Mouse (Mus musculus): ENCODE measurements around the gene Wfs1. TPM values are rescaled to one million over a fixed set of nuclear protein-coding genes. Genes with fewer than 3 reads are reported as not detected.
"Not testable (repeated sequence)": the region's sequence is repeated elsewhere in the genome, so short reads cannot be mapped to it uniquely, and the experiment has no call there.

The Wfs1 gene
- 10 to 100 TPM; 19.0 to 19.6 TPM for total RNA-seq (2021)
- long read RNA-seq, experiment 1, transcript Wfs1-201 (8 exons, 3,787 nt), result major isoform, 7 of 25 reads
- long read RNA-seq, experiment 1, partial matches to known transcripts, result 15 of 25 reads
- long read RNA-seq, experiment 1, other reads (novel, unspliced or antisense), result 3 of 25 reads
- long read RNA-seq, experiment 2, transcript Wfs1-201 (8 exons, 3,787 nt), result major isoform, 16 of 22 reads
- long read RNA-seq, experiment 2, partial matches to known transcripts, result 5 of 22 reads
- long read RNA-seq, experiment 2, other reads (novel, unspliced or antisense), result 1 of 22 reads

DNA sequence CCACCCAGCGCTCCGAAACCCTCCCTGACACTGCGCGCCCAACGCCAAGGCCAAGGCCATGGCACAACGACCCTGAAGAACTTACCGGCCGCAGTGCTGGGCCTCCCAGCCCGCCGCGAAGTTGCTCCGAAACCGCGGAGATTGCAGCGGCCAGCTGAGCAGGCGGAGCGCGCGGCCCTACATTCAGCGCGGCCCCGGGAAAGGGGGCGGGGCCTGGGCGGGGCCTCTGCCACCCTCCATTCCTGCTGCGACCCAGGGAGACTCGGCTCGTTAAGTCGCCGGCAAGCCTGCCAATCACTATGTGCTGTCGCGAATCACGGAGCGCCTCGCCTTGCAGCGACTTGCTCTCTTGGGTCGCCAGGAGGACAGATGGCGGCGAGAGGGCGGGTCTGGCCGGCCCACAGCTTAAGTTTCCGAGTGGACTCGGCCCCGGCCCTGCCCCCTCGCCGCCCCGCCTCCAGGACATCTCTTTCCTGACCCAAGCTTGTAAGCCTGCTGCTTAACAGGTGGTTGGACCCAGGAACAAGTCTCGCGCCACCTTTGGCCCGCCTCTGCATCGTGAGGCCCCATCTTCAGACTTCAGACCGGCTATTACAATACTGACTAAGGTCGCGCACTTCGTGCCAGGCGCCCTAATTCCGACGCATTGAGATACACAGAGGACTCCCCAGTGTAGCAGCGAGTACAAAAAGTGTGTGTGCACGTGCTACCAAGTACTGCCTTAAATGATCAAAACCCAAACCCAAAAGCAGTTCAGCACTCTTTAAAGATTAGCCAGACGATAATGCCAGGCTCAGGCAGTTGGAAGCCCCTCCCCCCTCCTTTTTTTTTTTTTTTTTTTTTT, at the start of gene Wfs1:
Gene Wfs1, minus strand, starts transcription at position 425 of the 844 bp plus-strand sequence.
- peak; percentile 98 for DNase-seq

DNA sequence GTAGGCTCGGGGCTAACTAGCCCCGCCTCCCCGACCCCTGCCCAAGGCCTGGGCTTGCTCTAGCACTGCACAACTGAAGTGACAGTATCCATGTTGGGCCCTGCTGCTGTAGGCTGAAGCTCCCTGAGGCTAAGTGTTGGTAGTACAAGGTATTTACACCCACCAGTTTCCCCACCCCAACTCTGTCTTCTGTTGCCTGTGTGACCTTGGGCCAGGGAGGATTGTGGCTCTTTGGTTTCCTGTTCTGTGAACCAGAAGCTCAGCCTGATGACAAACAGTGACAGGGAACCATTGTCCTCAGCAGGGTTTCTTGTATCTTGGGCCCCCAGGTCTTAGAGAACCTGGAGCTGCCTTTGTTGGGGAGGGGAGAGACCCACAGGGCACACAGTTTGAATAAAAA, 47.9 kb upstream of the Wfs1 start:
- no peak for DNase-seq

DNA sequence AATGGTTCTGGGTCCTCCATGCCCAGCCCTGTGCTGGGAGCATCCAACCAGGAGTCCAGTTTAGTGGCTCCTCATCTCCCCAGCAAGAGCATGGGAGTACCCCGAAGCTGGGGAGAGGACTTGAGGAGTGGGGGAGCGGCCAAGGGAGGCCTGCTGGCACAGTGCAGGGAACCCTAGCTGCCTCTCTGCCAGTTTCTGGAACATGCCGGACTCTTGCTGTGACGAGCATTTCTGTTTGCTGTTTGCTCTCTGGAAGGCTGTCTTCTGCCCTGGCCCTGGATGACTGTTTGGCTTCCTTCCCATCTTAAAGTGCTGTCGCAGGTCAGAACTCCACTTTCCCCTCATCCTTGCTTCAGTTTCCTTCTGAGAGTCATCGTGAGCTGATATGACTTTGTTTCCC, 46.9 kb upstream of the Wfs1 start:
- no peak for DNase-seq

DNA sequence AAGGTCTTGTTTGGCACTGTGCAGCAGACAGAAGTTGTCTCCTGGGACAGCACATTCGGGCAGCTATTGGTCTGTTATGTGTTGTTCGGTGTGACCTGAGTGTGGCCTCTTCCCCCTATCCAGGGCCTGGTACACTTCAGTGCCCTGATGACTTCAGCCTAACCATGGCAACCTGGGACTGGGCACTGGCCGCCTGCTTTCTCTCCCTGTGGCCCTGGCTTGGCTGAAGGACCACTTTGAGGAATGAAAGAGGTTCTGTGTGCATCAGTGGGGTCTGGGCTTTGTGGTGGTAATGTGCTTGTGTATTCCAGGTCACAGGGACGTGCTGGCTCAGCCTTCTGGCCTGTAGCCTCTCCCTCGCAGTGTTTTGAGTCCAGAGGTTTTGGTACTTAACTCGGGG, 46.2 kb upstream of the Wfs1 start:
- no peak for DNase-seq

DNA sequence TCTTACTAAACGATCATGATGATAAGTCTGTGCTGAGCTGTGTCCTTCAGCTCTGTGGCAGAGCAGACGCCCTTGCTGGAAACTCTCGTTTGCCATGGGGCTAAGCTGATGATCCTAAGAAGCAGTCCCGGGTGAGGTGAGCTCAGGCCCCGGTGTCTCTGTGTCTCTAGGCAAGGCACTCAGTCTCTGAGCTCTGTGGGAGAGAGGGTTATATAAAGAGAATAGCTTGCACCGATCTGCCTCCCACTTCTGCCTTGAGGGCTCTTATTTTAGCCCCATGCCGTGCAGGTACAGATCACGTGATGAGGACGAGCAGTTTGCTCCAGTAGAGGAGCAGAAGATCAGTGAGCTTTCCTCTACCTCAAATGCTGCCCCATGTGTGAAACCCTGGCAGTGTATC, 41.7 kb upstream of the Wfs1 start:
- DNase-seq, result no peak

DNA sequence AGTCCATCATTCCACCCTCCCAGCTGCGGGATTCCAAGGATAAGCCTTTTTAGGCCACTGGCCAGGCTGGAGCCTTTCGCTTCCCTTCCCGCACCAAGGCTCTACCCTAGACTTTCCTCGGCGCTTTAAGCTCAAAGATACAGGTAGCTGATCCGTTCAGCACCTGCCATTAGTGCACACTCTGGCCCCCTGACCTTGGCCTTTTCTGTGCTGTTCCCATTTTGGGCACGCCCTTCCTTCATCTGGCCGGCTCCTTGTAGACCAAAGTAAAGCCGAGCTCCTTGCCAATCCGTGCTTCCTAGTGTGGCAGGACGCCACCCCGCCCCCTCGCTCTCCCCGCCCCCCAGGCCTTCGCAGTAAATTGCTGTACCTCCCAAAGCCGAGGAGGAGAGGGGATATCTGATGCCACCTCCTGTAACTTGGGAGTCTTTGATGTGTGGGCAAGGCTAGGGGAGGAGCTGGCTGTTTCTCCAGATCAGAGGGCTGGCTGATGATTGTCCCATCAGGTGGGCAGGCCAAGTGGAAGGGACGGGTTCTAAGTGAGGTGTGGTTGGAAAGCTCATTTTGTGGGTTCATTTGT, 40.4 kb upstream of the Wfs1 start:
- peak; percentile 46 for DNase-seq

DNA sequence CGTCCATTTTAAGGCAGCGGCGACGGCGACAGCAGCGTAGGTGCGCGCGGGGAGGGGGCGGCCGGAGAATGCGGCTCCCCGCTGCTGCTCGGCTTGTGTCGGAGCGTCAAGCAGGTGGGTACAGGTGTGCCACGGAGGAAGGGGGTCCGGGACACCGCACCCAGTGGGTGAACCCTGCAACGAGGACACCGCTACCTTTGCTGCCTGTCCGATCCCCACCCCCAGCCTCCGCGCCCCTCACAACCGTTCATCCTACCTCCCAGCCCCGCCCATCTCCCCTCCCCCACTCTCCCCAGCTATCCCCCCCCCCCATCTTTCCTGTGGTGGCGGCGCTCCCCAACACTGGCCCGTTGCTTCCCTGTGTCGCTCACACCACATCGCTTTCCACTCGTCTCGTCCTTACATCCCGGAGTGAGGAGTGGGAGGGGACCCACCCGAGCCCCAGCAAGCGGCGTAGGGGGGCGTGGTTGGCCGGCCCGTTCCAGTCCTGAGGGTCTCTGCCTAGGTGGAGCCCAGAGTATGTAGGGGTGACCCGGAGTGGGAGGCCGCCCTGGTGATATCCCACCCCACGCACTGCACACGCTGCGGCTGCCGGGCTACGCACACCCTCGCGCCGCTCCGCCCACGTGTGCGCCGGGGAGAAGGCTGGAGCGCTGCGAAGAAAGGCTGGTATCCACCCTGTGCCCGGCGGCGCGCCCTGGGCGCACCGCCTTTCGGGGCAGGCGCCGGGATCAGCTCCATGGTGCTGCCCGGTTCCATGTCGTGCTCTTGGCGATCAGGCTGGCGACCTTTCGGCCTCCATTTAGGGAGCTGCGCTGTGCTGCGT, 39.7 kb upstream of the Wfs1 start:
- DNase-seq, result peak; percentile 42

DNA sequence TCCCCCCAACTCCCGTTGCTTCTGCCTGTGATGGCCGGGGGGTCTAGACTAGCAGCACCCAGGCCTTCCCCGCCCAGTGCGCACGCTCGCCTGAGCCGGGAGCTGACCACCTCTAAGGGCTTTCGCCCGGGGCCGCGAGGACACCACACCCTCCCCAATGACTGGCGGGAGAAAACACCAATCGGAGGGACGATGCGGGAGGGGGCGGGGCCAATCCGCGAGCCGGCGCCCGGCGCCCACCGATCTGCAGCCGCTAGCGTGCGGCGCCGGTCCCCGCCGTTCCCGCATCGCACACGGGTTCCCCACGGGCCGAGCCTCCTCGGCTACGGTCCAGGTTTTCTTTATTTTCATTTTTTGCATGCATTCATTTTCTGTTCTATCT, 39.1 kb upstream of the Wfs1 start:
- DNase-seq, result peak; percentile 92

DNA sequence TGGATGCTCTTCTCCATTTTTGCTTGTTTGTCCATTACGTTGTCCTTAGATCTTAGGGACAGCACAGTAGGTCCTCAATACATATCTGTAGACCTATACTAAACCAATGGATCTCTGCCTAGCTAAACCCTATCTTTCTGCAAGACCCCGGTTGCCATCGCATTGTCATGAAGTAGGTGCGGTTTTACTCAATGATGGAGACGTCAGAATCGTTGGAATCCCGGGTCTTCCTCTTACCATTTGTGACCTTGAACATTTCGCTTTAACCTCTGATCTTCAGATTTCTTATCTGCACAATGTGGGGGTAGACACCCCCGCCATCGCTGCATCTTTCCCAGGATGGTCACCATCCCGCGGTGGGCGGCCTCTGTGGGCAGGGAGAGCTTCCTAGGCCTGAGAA, 38.7 kb upstream of the Wfs1 start:
- no peak for DNase-seq

DNA sequence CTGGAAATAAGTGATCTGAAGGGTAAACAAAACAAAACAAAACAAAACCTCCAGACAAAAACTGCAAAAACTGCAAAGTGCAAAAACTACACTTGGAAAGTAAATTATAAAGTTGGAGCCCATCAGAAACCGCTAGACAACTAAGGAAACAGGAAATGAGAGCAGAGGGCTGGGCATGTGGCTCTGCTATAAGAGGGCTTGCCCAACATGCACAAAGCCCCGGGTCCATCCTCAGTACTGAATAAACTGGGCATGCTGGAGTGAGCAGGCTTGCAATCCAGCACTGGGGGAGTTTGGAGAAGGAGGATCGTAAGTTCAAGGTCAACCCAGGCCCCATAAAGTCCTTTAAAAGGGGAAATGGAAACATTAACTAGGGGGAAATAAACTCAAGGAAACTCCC, 28.2 kb upstream of the Wfs1 start:
- DNase-seq, result no peak

DNA sequence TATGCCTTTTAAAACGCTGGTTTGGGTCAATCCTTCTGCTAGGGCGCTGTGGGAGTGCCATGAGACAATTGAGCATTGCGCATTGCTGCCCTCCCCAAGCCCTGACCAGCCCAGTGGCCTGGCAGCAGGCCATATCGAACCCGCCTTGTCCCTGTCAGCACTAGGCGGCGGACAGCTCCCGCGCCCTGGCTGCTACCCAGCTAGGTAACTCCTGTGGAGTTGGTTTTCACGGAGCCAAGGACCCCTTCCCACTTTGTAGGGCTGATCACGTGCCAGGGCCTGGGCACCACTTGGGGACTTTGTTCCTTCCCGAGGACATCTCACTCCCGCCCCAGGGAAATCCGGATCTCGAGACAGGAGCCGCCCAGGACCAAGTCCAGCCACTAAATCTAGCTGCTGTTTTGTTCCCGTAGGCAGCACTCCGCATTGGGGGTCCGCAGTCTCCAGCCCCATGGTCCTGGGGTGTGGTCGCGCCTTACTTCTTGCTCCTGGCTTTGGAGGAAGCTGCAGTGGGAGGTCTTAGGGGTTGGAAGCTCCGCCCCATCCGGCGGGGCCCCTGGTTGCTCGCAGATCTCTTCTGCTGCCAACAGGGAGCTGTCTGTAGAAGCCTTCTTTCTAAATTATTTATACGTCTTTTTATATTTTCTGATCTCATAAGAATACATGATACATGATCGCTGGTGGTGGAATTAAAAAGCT, 26.8 kb upstream of the Wfs1 start:
- peak; percentile 78 for DNase-seq

DNA sequence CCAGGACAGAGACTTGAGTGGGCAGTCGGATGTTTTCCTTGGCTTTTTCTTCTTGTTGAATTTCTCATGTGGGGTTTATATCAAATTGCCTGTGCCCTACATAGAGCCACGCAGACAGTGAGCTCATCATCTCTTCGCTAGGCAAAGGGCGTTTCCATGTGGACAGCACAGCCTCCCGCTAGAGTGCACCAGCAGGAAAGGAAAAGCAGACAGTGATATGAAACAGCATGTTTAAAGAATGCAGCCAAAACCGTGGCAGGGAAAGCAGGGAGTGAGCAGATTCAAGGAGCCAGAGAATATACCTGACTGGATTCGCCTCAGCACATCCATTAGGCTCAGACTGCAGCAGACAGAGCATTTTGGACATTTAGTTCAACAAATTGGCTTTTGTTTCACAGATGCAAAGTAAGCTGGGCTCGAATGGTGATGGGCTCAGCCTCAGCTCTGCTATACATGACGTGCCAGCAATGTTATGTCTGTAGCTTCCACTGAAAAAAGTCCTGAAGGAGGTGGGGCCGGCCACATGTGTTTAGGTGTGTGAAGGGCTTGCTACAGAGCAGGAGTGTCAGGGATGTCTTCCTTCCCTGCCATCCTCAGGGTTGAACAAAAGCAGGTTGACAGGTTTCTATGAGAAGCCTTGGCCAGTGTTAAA, 21.8 kb upstream of the Wfs1 start:
- DNase-seq, result no peak

DNA sequence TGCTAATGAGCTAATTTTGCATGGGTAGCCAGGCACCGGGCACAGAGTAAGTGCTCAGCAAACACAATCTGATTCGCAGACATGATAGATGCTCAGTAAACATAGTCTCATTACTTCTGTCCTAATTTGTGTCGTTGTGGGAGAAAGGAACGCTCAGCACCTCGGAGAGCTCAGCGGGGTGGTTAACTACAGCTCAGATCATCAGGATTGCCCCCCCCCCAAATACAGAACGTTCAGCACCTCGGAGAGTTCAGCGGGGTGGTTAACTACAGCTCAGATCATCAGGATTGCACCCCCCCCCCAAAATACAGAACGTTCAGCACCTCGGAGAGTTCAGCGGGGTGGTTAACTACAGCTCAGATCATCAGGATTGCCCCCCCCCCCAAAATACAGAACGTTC, 20.8 kb upstream of the Wfs1 start:
- not testable (repeated sequence) for DNase-seq

DNA sequence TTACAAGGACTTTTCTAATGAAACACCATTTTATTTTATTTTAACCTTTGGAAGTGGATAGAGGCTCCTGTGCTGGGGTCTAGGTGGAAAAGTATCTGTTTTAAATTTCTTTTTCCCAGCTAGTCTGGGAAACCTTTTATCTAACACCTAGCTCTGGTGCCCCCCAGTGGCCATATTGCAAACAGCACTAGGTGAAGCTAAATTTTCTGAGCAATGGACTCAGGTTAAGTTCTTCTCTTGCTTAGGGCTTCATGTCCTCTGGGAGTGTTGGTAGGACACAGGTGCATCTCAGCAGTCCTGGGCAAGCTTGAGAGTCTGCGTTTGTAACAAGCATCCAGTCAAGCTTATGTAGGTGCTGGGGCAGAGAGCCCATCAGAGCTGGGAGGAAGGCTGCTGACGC, 13.0 kb upstream of the Wfs1 start:
- peak; percentile 87 for DNase-seq

DNA sequence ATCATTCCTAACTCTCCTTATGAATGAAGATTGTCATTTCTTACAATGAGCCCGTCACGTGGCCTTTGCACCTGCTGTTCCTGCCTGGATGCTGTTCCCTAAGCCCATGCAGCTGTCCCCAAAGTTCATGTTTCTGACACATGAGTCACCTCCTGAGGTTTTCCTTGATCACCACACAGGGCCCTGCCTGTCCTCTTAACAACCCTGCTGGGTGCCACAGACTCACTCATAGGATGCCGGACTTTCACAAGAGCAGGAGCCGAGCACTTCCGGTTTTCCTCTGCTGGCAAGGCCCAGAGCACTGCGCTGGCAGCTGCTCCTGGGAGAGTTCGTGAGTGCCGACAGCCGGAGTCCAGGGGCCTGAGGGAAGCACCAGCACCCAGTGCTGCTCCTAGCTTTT, 12.0 kb upstream of the Wfs1 start:
- DNase-seq, result no peak

DNA sequence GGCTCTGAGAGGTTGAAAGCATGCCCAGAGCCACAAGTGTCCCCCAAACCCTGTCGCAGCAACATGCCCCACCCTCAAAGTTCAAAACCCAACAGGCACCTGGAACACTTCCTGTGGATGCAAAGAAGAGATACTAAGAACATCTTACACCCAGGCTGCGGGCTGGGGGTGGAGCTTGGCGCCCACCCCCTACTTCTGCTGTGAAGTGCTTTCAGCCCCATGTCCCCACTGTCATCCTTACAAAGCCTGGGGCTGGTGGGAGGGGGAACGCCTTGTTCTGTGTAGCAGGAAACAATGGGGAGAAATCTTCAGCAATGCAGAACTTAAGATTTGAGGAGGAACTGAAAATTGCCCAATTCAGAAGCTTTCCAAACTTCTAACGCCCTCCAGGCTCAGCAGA, 9.0 kb upstream of the Wfs1 start:
- no peak for DNase-seq

DNA sequence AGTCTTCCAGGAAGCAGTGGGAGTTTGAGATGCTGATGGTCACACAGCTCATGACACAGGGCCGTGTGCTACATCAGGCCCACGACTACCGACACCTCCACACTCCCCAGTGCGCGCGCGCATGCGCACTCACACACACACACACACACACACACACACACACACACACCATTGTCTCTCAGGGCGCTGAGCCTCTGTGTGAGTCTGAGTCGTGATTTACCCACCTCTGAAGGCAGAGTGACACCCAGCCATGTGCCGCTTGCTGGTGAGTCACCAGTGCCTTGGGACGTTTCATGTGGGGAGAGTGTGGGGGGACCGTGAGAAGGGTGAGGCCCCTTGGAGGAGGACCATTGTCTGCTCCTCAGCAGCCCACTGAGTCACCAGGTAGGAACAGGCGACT, 7.4 kb upstream of the Wfs1 start:
- no peak for DNase-seq

DNA sequence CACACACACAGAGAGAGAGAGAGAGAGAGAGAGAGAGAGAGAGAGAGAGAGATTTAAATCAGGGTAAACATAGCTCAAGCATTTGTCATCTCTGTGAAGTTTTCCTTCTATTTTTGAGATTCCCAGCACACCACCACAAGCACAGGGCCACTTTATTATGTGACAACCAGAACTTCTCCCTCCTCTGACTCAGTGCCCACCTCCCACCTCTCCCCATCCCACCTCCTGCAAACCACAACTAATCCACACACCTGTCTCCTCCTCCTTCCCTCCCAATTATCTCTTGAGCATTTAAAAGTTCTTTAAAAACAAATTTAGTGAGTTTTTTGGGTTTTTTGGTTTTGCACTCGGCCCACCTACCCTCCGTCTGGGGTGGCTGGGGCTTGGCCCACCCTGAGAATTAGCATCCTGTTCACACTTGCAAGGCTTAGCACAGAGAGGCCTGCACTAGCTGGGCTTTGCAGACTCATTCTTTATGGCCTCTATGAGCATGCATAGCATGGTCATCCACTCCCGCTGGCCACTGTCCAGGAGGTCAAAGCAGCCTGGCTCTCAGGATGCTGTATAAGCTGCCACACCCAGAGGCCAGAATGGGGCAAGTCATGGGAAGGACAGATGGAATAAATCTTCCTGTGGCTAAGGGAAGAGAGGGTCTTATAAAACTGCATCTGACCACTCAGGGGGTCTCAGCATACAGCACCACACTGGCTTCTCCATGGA, 1.8 kb upstream of the Wfs1 start:
- DNase-seq, result no peak

DNA sequence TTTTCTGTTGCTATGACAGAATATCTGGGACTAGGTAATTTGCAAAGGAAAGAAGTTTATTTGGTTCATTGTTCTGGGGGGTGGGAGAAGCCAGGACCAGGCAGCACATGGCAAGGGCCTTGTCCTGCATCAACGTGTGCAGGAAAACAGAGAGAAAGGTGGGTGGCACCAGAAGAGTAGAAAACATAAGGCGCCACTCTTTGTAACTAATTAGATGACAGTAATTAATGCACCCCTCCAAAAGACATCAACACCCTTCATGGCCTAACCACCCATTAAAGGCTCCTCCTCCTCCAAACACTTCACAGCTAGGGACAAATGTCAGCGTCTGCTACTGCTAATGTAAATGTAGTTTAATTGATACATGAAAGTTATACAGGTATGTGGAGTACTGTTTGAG, 1.2 kb upstream of the Wfs1 start:
- no peak for DNase-seq

DNA sequence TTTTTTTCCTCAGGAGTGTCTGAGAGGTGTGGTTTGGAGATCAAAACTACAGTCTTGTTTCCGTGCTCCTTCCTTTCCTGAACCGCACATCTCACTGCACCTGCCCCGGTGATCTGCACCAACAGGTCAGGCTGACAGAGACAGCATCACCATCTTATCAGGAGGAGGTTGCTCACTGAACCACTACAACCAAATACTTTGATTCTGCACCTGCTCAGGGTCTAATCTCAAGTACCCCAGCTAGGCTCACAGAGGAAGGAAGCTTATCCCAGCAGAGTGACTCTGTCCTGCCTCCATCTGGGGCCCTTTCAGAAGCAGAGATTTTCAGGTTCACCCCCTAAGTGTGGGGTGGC, 596 bp upstream of the Wfs1 start:
- no peak for DNase-seq
